Mouse (Mus musculus) cerebellum, adult 2 months (tissue): ENCODE results near the gene Strn4. TPM values are rescaled to one million over a fixed set of nuclear protein-coding genes. Genes with fewer than 3 reads are reported as not detected.

Experiments
- DNase-seq, 2 experiments: peaks; one replicate each; pipeline ENCODE4 v3.0.0; 2021
- H3K27ac ChIP-seq: fragments of 200-500 bp; 2 replicates; pipeline ENCODE4 v1.5.1; 2012; ENCODE audit warnings: low read length, control low read depth, inconsistent platforms; ENCODE audit not compliant: insufficient read depth
- H3K27me3 ChIP-seq: fragments of 200-500 bp; 2 replicates; pipeline ENCODE4 v1.6.1; 2012; ENCODE audit warnings: inconsistent platforms, mild to moderate bottlenecking, low read length, moderate library complexity; ENCODE audit not compliant: control insufficient read depth, insufficient read depth
- H3K4me1 ChIP-seq: fragments of 200-500 bp; 2 replicates; pipeline ENCODE4 v1.6.1; 2011; ENCODE audit warnings: low read length; ENCODE audit not compliant: control insufficient read depth, insufficient read depth
- H3K4me3 ChIP-seq: fragments of 200-500 bp; replicated peaks from 2 replicates; pipeline ENCODE3; 2011; ENCODE audit warnings: mild to moderate bottlenecking, low read depth, low read length, control low read depth; ENCODE audit not compliant: insufficient read depth
- CTCF ChIP-seq: fragments of 200-500 bp; IDR thresholded peaks from 2 replicates; pipeline ENCODE4 v1.5.1; 2011; ENCODE audit warnings: low read depth, mild to moderate bottlenecking, control low read depth, low read length, moderate library complexity, borderline replicate concordance; ENCODE audit not compliant: insufficient read depth
- POLR2A ChIP-seq: fragments of 200-500 bp; IDR thresholded peaks from 2 replicates; pipeline ENCODE4 v1.6.1; 2011; ENCODE audit warnings: low read length, control low read depth, borderline replicate concordance; ENCODE audit not compliant: insufficient read depth
- WGBS: fragments of 180-500 bp; shearing (Covaris S2); methylation state at CpG from one replicate; pipeline ENCODE4 v1.1.7; 2018; 5-methylcytosine and 5-hydroxymethylcytosine counted together
- polyA plus RNA-seq: library from polyadenylated mRNA; depleted of rRNA; stranded (reverse); fragments of >200 nt; gene quantifications from 2 replicates; pipeline ENCODE4 v1.2.3, GENCODE M21; 2012

Gene Strn4
- polyA plus RNA-seq, 1 experiment, result 160 TPM

DNA sequence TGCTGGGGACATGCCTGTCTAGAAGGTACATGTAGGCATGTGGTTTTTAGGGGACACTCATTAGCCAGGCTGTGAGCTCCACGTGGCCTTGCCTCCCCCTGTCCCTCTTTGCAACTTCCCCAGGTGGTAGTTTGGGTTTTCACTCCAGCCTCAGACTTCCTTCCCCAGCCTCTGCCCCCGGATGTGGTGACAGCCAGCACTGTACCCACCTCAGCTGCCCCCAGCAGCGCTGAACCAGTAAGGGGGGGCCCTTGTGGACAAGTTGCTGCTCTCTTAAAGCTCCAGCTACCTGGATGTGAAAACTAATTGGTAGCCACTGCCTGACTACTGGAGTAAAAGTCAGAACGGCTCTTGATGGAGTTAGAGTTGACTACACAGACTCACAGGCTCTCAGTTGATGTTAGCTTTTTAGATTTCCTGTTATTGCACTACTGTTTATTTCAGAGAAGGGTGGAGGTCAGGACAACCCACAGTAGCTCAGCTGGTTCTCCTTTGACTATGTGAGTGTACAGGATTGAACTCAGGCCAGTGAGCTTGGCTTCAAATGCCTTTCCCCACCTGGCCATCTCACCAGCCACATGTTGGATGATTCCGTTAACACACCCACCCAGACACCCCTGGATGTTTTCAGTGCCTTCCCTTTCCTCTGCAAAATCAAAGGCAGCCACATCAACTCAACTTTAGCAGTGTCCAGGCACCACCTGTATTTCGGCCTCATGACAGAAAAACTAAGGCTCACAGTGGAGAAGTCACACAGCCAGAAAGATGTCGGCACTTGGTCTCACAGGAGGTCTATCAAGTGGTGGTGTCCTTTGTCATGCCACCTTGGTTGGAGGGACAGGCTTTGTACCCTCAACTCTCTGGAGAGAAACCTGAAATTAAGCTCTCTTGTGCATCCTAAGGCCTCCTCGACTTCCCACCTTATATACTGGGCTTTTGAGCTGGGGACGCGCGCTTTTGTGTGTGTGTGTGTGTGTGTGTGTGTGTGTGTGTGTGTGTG lies 26.2 kb downstream of the Strn4 start:
- 38% methylated on average over 11 of the region's 11 CpGs for WGBS
- Histone ChIP-seq H3K27ac (no peak overlapping the region), H3K4me1 (no peaks in the 10 kb centered on the region), H3K4me3 (peak overlapping the region; percentile 84), H3K27me3 (no peaks in the 10 kb centered on the region)
- TF ChIP-seq POLR2A, result no peak
- TF ChIP-seq CTCF, result no peak
- no peak for DNase-seq

DNA sequence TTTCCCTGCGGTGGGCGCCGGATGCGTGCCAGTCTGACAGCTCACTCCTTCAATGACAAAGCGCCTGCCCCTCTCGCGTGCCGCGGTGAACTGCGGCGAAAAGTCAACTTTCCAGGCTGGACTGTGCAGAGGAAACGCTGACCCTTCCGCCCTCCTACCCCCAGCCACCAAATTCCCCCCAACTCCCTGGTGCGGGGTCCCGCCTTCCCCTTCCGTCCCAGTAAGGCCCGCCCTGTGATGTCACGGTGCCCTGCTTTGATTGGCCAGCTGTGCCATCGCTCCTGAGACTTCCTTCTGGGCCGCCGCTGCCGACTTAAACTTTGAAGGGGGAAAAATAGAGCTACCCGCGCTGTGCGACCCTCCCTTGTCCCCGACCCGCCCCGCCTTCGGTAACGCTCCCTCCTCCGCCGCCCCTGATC lies 27.0 kb downstream of the Strn4 start, which contains the start of gene Prkd2:
Prkd2 (plus strand) TSS at position 258 of the 419 bp plus-strand sequence.
- H3K4me1 ChIP-seq, result no peaks in the 10 kb centered on the region
- H3K27me3 ChIP-seq, result no peaks in the 10 kb centered on the region
- H3K4me3 ChIP-seq, result peak within 1 kb of the TSS; percentile 84
- TF ChIP-seq CTCF (no peak), POLR2A (peak; percentile 53; the same call in 1 of the 2 replicates)
- peak; percentile 85 to 91 for DNase-seq
- H3K27ac ChIP-seq, result no peak within 1 kb of the TSS
- WGBS, result 1% methylated on average over 32 of the region's 32 CpGs

DNA sequence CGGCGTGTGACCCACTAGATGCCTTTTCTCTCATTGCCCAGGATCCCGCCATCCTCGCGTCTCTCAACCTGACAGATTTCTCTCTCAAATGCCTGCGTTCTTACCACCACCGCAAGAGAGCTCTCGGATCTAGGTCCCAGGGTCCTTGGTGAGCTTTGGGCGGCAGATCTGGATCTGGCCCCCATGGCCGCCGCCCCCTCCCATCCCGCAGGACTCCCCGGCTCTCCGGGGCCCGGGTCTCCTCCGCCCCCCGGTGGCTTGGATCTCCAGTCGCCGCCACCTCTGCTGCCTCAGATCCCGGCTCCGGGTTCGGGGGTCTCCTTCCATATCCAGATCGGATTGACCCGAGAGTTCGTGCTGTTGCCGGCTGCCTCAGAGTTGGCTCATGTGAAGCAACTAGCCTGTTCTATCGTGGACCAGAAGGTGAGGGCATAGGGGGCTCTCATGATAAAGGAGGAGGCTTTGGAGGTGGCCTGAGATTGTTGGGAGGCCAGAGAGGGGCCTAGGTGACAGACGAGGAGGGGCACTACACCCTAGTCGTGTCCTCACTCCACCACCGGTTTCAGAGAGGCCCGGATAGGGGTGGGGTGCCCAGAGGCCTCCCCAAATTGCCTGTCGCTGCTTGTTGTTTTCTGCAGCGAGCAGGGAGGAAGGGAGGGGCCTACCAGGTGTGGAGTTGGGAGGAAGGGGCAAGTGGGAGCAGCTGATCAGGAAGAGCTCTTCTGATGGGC lies 27.9 kb downstream of the Strn4 start:
- no peak overlapping the region for H3K27ac ChIP-seq
- WGBS, result 2% methylated on average over 33 of the region's 33 CpGs
- TF ChIP-seq POLR2A, result no peak
- TF ChIP-seq CTCF, result no peak
- no peaks in the 10 kb centered on the region; the same call in 1 of the 2 replicates for H3K4me1 ChIP-seq
- peak in 1 of 2 experiments; percentile 41 for DNase-seq
- H3K4me3 ChIP-seq, result peak overlapping the region; percentile 84
- no peaks in the 10 kb centered on the region for H3K27me3 ChIP-seq

DNA sequence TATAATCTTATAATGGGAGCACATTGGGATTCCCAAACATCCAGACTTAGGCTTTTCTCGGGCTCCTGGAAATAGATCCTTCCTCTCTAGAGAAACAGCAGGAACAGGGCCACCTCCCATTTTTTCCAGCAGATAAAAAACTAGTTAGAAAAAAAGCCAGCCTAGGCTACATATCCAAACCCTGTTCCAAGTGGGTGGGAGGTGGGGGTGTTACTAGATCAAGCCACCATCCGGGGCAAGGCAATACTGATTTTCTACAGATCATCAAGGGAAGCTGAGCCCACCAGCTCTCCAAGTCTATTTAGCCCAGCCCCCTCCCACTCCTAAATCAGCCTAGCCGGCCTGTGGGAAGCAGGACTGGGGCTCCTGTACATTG lies 29.0 kb downstream of the Strn4 start:
- Histone ChIP-seq H3K27me3 (no peaks in the 10 kb centered on the region), H3K4me1 (no peaks in the 10 kb centered on the region; the same call in 1 of the 2 replicates), H3K27ac (no peak overlapping the region), H3K4me3 (no peak overlapping the region)
- DNase-seq, result no peak
- 86% methylated on average over 3 of the region's 3 CpGs for WGBS
- TF ChIP-seq POLR2A (no peak), CTCF (no peak)

DNA sequence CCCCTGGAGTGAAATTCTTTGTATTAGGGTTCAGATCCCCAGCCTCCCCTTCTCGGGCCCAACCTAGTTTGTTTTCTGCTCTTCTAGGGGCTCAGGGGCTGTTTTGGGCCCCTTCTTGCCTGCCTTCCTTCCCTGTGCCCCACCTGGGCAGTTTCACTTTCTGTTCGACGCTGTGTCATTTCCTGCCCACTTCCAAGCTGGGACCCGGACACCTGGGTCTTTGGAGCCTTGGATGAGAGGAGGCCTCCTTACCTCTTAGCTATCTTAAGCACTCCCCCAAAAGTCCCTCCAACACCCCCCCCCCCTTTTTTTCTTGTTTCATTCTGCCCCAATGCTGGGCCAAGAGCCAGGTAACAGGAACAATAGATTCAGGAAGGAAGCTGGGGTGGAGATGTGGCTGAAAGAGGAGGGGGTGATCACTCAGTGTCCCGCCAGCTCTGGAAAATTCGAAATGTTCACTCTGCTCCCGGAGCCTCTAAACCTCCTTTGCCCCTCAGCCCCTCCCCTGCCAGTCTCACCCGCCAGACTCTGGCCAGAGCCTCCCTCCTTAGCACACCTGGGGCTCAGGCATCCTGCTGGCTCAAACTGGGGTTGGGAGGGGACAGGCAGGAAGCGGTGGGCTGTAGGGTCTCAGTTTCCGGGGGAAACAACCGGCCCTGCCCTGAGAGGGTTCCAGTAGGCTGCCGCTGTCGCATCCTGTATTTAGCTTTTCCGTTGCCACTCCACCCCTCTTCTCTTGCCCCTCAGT lies 29.6 kb downstream of the Strn4 start:
- DNase-seq, result no peak
- no peaks in the 10 kb centered on the region for H3K27me3 ChIP-seq
- no peak for TF ChIP-seq CTCF
- no peak for TF ChIP-seq POLR2A
- H3K4me1 ChIP-seq, result no peaks in the 10 kb centered on the region; the same call in 1 of the 2 replicates
- no peak overlapping the region for H3K27ac ChIP-seq
- H3K4me3 ChIP-seq, result no peak overlapping the region
- 63% methylated on average over 14 of the region's 14 CpGs for WGBS

DNA sequence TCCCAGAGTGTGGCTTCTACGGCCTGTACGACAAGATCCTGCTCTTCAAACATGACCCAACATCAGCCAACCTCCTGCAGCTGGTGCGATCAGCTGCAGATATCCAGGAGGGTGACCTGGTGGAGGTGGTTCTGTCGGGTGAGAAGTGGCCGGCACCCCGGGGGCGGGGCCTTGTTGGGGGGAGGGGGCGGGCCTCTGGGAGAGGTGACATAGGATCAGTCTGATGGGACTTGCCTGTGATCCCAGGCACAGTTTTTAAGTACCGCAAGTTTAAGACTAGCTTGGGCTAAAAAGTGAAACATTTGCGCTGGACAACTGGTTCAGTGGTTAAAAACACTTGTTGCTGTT lies 30.1 kb downstream of the Strn4 start:
- Histone ChIP-seq H3K27ac (no peak overlapping the region), H3K27me3 (no peaks in the 10 kb centered on the region), H3K4me3 (no peak overlapping the region), H3K4me1 (no peaks in the 10 kb centered on the region; the same call in 1 of the 2 replicates)
- DNase-seq, result no peak
- no peak for TF ChIP-seq CTCF
- no peak for TF ChIP-seq POLR2A
- 53% methylated on average over 10 of the region's 10 CpGs for WGBS

DNA sequence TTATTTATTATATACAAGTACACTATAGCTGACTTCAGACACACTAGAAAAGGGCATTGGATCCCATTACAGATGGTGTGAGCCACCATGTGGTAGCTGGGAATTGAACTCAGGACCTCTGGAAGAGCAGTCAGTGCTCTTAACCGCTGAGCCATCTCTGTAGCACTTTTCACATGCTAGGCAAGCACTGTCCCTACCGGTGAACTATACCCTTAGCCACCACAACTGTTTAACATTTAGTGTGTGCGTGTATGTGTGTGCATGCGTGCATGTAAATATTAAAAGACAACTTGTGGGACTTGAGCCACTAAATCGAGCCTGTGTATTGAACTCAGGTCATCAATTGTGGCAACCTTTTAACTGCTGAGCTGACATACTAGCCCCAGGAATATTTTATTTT lies 31.1 kb downstream of the Strn4 start:
- 94% methylated on average over 5 of the region's 5 CpGs for WGBS
- TF ChIP-seq POLR2A, result no peak
- TF ChIP-seq CTCF, result no peak
- Histone ChIP-seq H3K4me1 (no peaks in the 10 kb centered on the region; the same call in 1 of the 2 replicates), H3K27me3 (no peaks in the 10 kb centered on the region), H3K27ac (no peak overlapping the region), H3K4me3 (no peak overlapping the region)
- DNase-seq, result no peak
